Mouse (Mus musculus) MEL (cell line): Measurements from ENCODE around the gene Epha2. TPM values are rescaled to one million over a fixed set of nuclear protein-coding genes. Genes with fewer than 3 reads are reported as not detected.

Experiments
- DNase-seq: peaks from one replicate; pipeline ENCODE4 v3.0.0; 2011; ENCODE audit warnings: low read depth, low spot score
- H3K27ac ChIP-seq: 2 replicates; pipeline ENCODE4 v1.5.1; 2012; ENCODE audit warnings: low read depth, mild to moderate bottlenecking, control low read depth, low read length, moderate library complexity; ENCODE audit not compliant: control insufficient read depth
- H3K27me3 ChIP-seq, 2 experiments: fragments of 150-350 bp in 1 of 2; sonication (generic) in 1 of 2; 2 replicates each; pipeline ENCODE4 v1.6.1; 2012; ENCODE audit warnings: low read length in 2 of 2, mild to moderate bottlenecking in 2 of 2, improper control_type of control experiment in 1 of 2, moderate library complexity in 1 of 2; ENCODE audit not compliant: insufficient read depth in 2 of 2, control insufficient read depth in 1 of 2
- H3K36me3 ChIP-seq, 2 experiments: 2 replicates each; pipeline ENCODE4 v1.6.1; 2012 to 2014; ENCODE audit warnings: low read length in 2 of 2, improper control_type of control experiment in 1 of 2, inconsistent platforms in 1 of 2, mild to moderate bottlenecking in 1 of 2; ENCODE audit not compliant: insufficient read depth in 2 of 2, control insufficient read depth in 1 of 2
- H3K4me1 ChIP-seq, 2 experiments: fragments of 150-350 bp in 1 of 2; sonication (generic) in 1 of 2; 2 replicates each; pipeline ENCODE4 v1.6.1; 2012; ENCODE audit warnings: low read length in 2 of 2, improper control_type of control experiment in 1 of 2, mild to moderate bottlenecking in 1 of 2; ENCODE audit not compliant: insufficient read depth in 2 of 2, control insufficient read depth in 1 of 2
- H3K4me3 ChIP-seq, 2 experiments: fragments of 150-350 bp in 1 of 2; sonication (generic) in 1 of 2; 2 replicates each; pipeline ENCODE4 v1.5.1; 2012; ENCODE audit warnings: low read depth in 2 of 2, low read length in 2 of 2, mild to moderate bottlenecking in 2 of 2, moderate library complexity in 2 of 2, control low read depth in 1 of 2, improper control_type of control experiment in 1 of 2; ENCODE audit not compliant: control insufficient read depth in 1 of 2, insufficient read depth in 1 of 2
- H3K79me2 ChIP-seq: 2 replicates; pipeline ENCODE4 v1.6.1; 2012; ENCODE audit warnings: mild to moderate bottlenecking, low read length, moderate library complexity; ENCODE audit not compliant: control insufficient read depth, poor library complexity, insufficient read depth
- H3K9ac ChIP-seq: 2 replicates; pipeline ENCODE4 v1.6.1; 2012; ENCODE audit warnings: low read depth, mild to moderate bottlenecking, control low read depth, low read length, moderate library complexity; ENCODE audit not compliant: control insufficient read depth, poor library complexity, severe bottlenecking
- H3K9me3 ChIP-seq: fragments of 150-350 bp; sonication (generic); replicated peaks from 2 replicates; pipeline ENCODE4 v1.6.1; 2012; ENCODE audit warnings: mild to moderate bottlenecking, low read length, improper control_type of control experiment, moderate library complexity; ENCODE audit not compliant: insufficient read depth
- CTCF ChIP-seq, 3 experiments: IDR thresholded peaks in 2 of 3; conservative IDR thresholded peaks in 1 of 3; 2 replicates each; pipeline ENCODE4 v1.5.1; 2011 to 2012; ENCODE audit warnings: low read length in 3 of 3, low read depth in 2 of 3, mild to moderate bottlenecking in 2 of 3, improper control_type of control experiment in 1 of 3, inconsistent platforms in 1 of 3, mixed read lengths in 1 of 3, moderate library complexity in 1 of 3; ENCODE audit not compliant: control insufficient read depth in 1 of 3, insufficient read depth in 1 of 3, poor library complexity in 1 of 3, severe bottlenecking in 1 of 3
- EP300 ChIP-seq, 2 experiments: IDR thresholded peaks; 2 replicates each; pipeline ENCODE4 v1.6.1; 2011; ENCODE audit warnings: improper control_type of control experiment in 2 of 2, low read length in 2 of 2, low read depth in 1 of 2, mild to moderate bottlenecking in 1 of 2
- ETS1 ChIP-seq: IDR thresholded peaks from 2 replicates; pipeline ENCODE4 v1.6.1; 2012; ENCODE audit warnings: low read depth, mild to moderate bottlenecking, inconsistent platforms, low read length, improper control_type of control experiment, moderate library complexity
- GABPA ChIP-seq: IDR thresholded peaks from 2 replicates; pipeline ENCODE4 v1.6.1; 2012; ENCODE audit warnings: low read depth, mild to moderate bottlenecking, inconsistent platforms, low read length, improper control_type of control experiment, moderate library complexity
- GATA1 ChIP-seq: IDR thresholded peaks from 2 replicates; pipeline ENCODE4 v1.6.1; 2011; ENCODE audit warnings: low read depth, low read length, improper control_type of control experiment
- HCFC1 ChIP-seq: IDR thresholded peaks from 2 replicates; pipeline ENCODE4 v1.6.1; 2012; ENCODE audit warnings: low read depth, mild to moderate bottlenecking, inconsistent platforms, low read length, improper control_type of control experiment, moderate library complexity
- KAT2A ChIP-seq: conservative IDR thresholded peaks from 2 replicates; pipeline ENCODE4 v1.6.1; 2012; ENCODE audit warnings: low read depth, low read length, improper control_type of control experiment, inconsistent platforms
- MAFK ChIP-seq: IDR thresholded peaks from 2 replicates; pipeline ENCODE4 v1.6.1; 2011; ENCODE audit warnings: low read depth, mild to moderate bottlenecking, low read length, improper control_type of control experiment, borderline replicate concordance
- MAX ChIP-seq: IDR thresholded peaks from 2 replicates; pipeline ENCODE4 v1.6.1; 2011; ENCODE audit warnings: low read length, improper control_type of control experiment
- MAZ ChIP-seq: IDR thresholded peaks from 2 replicates; pipeline ENCODE4 v1.6.1; 2012; ENCODE audit warnings: low read depth, mild to moderate bottlenecking, inconsistent platforms, low read length, improper control_type of control experiment
- MYB ChIP-seq: IDR thresholded peaks from 2 replicates; pipeline ENCODE4 v1.6.1; 2011; ENCODE audit warnings: mild to moderate bottlenecking, low read depth, low read length, improper control_type of control experiment
- MYC ChIP-seq: IDR thresholded peaks from 2 replicates; pipeline ENCODE4 v1.6.1; 2011; ENCODE audit warnings: low read depth, mild to moderate bottlenecking, low read length, improper control_type of control experiment, moderate library complexity
- NELFE ChIP-seq: IDR thresholded peaks from 2 replicates; pipeline ENCODE4 v1.6.1; 2011; ENCODE audit warnings: low read depth, low read length, improper control_type of control experiment
- NRF1 ChIP-seq: IDR thresholded peaks from 2 replicates; pipeline ENCODE4 v1.6.1; 2014; ENCODE audit warnings: low read depth, mild to moderate bottlenecking, inconsistent platforms, low read length, improper control_type of control experiment, moderate library complexity; ENCODE audit not compliant: poor library complexity, insufficient read depth, severe bottlenecking
- POLR2AphosphoS5 ChIP-seq: IDR thresholded peaks from 2 replicates; pipeline ENCODE4 v1.6.1; 2012; ENCODE audit warnings: low read depth, borderline replicate concordance, mild to moderate bottlenecking, inconsistent platforms, low read length, moderate library complexity, mixed read lengths
- RAD21 ChIP-seq: IDR thresholded peaks from 2 replicates; pipeline ENCODE4 v1.6.1; 2011; ENCODE audit warnings: mild to moderate bottlenecking, low read depth, low read length, improper control_type of control experiment
- RCOR1 ChIP-seq: IDR thresholded peaks from 2 replicates; pipeline ENCODE4 v1.6.1; 2012; ENCODE audit warnings: low read depth, mild to moderate bottlenecking, inconsistent platforms, low read length, improper control_type of control experiment
- SIN3A ChIP-seq: IDR thresholded peaks from 2 replicates; pipeline ENCODE4 v1.6.1; 2012; ENCODE audit warnings: low read length, improper control_type of control experiment, inconsistent platforms
- TAL1 ChIP-seq: IDR thresholded peaks from 2 replicates; pipeline ENCODE4 v1.6.1; 2012; ENCODE audit warnings: mild to moderate bottlenecking, inconsistent platforms, low read length, moderate library complexity, mixed read lengths
- TBP ChIP-seq: IDR thresholded peaks from 2 replicates; pipeline ENCODE4 v1.8.0; 2011; ENCODE audit warnings: low read depth, low read length, improper control_type of control experiment
- TCF12 ChIP-seq: IDR thresholded peaks from 2 replicates; pipeline ENCODE4 v1.6.1; 2014; ENCODE audit warnings: low read depth, mild to moderate bottlenecking, inconsistent platforms, low read length, improper control_type of control experiment, moderate library complexity
- UBTF ChIP-seq: IDR thresholded peaks from 2 replicates; pipeline ENCODE4 v1.6.1; 2012; ENCODE audit warnings: low read depth, mild to moderate bottlenecking, inconsistent platforms, low read length, improper control_type of control experiment, moderate library complexity, borderline replicate concordance; ENCODE audit not compliant: insufficient read depth
- ZKSCAN1 ChIP-seq: IDR thresholded peaks from 2 replicates; pipeline ENCODE4 v1.6.1; 2012; ENCODE audit warnings: low read depth, mild to moderate bottlenecking, inconsistent platforms, low read length, improper control_type of control experiment, moderate library complexity
- polyA plus RNA-seq, 2 experiments: library from polyadenylated mRNA; stranded (reverse) in 1 of 2; unstranded in 1 of 2; fragments of >175 nt in 1 of 2; fragments of >200 nt in 1 of 2; gene quantifications; 2 replicates each; pipeline versions ENCODE4 v1.2.1 to v1.2.4; 2012; ENCODE audit warnings: low replicate concordance in 2 of 2, low read depth in 1 of 2; ENCODE audit not compliant: insufficient read length in 2 of 2, insufficient read depth in 1 of 2, missing spikeins in 1 of 2
- total RNA-seq: library from RNA; depleted of rRNA; stranded (reverse); fragments of 300-350 nt; gene quantifications from 2 replicates; pipeline ENCODE4 v1.2.3, GENCODE M21; 2012

The Epha2 gene
- total and polyA plus RNA-seq, 3 experiments = 2.3 to 5.9 TPM; not detected in 1

DNA sequence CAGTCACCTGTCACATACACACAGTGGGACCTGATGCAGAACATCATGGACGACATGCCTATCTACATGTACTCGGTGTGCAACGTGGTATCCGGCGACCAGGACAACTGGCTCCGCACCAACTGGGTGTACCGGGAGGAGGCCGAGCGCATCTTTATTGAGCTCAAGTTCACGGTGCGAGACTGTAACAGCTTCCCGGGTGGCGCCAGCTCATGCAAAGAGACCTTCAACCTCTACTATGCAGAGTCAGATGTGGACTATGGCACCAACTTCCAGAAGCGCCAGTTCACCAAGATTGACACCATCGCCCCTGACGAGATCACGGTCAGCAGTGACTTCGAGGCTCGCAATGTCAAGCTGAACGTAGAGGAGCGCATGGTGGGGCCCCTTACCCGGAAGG lies 7.3 kb downstream of the Epha2 start:
- no peak for DNase-seq
- no peaks in the 10 kb centered on the region for H3K9me3 ChIP-seq
- peaks cover 13 to 34% of the 10 kb centered on the region in 2 experiments for H3K4me1 ChIP-seq
- H3K79me2 ChIP-seq = no peaks in the 10 kb centered on the region
- H3K9ac ChIP-seq = no peak overlapping the region
- TF ChIP-seq SIN3A (no peak), HCFC1 (no peak), ZKSCAN1 (no peak), POLR2AphosphoS5 (no peak), NRF1 (no peak), ETS1 (no peak), MAFK (no peak), TCF12 (no peak), KAT2A (no peak), TAL1 (no peak), MAX (no peak), GATA1 (no peak), RAD21 (no peak), UBTF (no peak)
- TF ChIP-seq, all 39 proteins: peak for 0
- H3K4me3 ChIP-seq = no peak overlapping the region
- H3K36me3 ChIP-seq = peaks cover 0 to 25% of the 10 kb centered on the region in 2 experiments; a peak in 2 of 4 replicates
- H3K27me3 ChIP-seq = no peaks in the 10 kb centered on the region
- no peak overlapping the region for H3K27ac ChIP-seq

DNA sequence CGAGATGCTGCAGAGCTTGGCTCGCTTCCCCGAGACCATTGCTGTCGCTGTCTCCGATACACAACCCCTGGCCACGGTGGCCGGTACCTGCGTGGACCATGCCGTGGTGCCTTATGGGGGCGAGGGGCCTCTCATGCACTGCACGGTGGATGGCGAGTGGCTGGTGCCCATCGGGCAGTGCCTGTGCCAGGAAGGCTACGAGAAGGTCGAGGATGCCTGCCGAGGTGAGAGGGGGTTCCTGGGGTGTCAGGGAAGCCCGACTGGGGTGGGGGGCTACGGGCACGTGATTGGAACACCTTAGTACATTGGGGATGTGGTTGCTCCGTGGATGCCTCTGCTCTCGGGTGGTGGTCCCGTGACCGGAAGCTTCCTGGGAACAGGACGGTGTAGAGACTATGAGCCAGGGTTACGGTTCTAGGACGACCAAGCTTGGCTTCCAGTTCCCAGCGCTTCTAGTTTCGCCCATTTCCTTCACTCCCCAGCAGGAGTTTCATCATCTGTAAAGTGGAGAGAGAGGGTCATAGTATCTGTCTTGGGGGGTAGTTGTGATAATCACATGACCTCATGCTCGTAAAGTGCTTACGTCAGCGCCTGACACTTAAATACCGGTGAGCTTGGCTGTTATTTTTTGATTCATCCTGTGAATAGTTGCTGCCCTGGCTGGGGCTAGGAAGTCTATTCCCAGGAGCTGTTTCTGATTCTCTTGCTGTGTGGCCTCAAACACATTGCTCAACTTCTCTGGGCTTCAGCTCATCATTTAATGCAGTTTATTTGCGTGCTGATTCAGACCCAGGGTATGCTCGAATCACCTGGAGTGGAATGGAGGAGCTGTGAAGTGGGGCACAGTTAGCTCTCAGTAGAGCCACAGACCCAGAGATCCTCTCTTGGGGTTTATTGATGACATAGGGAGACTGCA lies 8.1 kb downstream of the Epha2 start:
- Histone ChIP-seq H3K9me3 (no peaks in the 10 kb centered on the region), H3K9ac (no peak overlapping the region), H3K27me3 (no peaks in the 10 kb centered on the region), H3K79me2 (no peaks in the 10 kb centered on the region), H3K36me3 (peaks cover 0 to 29% of the 10 kb centered on the region in 2 experiments; a peak in 2 of 4 replicates), H3K27ac (no peak overlapping the region), H3K4me3 (no peak overlapping the region), H3K4me1 (peaks cover 13 to 40% of the 10 kb centered on the region in 2 experiments)
- no peak for DNase-seq
- TF ChIP-seq TBP (no peak), ZKSCAN1 (no peak), MAX (no peak), MAZ (no peak), TCF12 (no peak), NELFE (no peak), EP300 (IDR thresholded peaks at IDR 0.05; ENCODE audit: low read depth in 1 of 2, low read length in 2 of 2) (no peak), RCOR1 (no peak), MYB (no peak), MYC (no peak), UBTF (no peak), CTCF (IDR thresholded peaks at IDR 0.05 in 2 of 3, conservative IDR thresholded peaks at IDR 0.05 in 1 of 3; ENCODE audit: control insufficient read depth in 1 of 3, insufficient read depth in 1 of 3, low read depth in 2 of 3, low read length in 3 of 3, poor library complexity in 1 of 3, severe bottlenecking in 1 of 3) (no peak), GABPA (no peak), GATA1 (no peak)
